Mouse (Mus musculus) stomach, embryonic 16.5 days (tissue): ENCODE data around the gene Lrrc31. TPM values are rescaled to one million over a fixed set of nuclear protein-coding genes. Genes with fewer than 3 reads are reported as not detected.

Experiments used
- ATAC-seq: fragments of 200-750 bp; cut with Nextera tagmentation; 2 replicates; pipeline ENCODE4 v1.8.0; 2017; ENCODE audit warnings: moderate number of reproducible peaks, moderate TSS enrichment; ENCODE audit not compliant: insufficient read depth, low FRiP score
- H3K27ac ChIP-seq: fragments of 300-500 bp; sonication (generic); 2 replicates; pipeline ENCODE4 v1.5.1; 2014; ENCODE audit warnings: low read length
- H3K27me3 ChIP-seq: fragments of 300-500 bp; sonication (generic); 2 replicates; pipeline ENCODE4 v1.6.1; 2014; ENCODE audit warnings: low read length, control low read depth, mixed read lengths; ENCODE audit not compliant: control insufficient read depth, insufficient read depth
- H3K36me3 ChIP-seq: fragments of 300-500 bp; sonication (generic); 2 replicates; pipeline ENCODE4 v1.6.1; 2014; ENCODE audit warnings: low read length; ENCODE audit not compliant: control insufficient read depth, insufficient read depth
- H3K4me1 ChIP-seq: fragments of 300-500 bp; sonication (generic); 2 replicates; pipeline ENCODE4 v1.6.1; 2014; ENCODE audit warnings: low read length, control low read depth, mixed read lengths; ENCODE audit not compliant: control insufficient read depth, insufficient read depth
- H3K4me2 ChIP-seq: fragments of 300-500 bp; sonication (generic); 2 replicates; pipeline ENCODE4 v1.6.1; 2014; ENCODE audit warnings: low read depth, low read length, mixed read lengths
- H3K4me3 ChIP-seq: fragments of 300-500 bp; sonication (generic); replicated peaks from 2 replicates; pipeline ENCODE4 v1.5.1; 2014; ENCODE audit warnings: mild to moderate bottlenecking, low read length
- H3K9ac ChIP-seq: fragments of 300-500 bp; sonication (generic); 2 replicates; pipeline ENCODE4 v1.6.1; 2014; ENCODE audit warnings: low read length
- H3K9me3 ChIP-seq: fragments of 300-500 bp; sonication (generic); replicated peaks from 2 replicates; pipeline ENCODE4 v1.6.1; 2016; ENCODE audit warnings: low read length, control low read depth; ENCODE audit not compliant: control insufficient read depth
- WGBS: fragments of 180-500 bp; shearing (Covaris S2); extraction: QIAGEN DNeasy Blood & Tissue Kit; methylation state at CpG from one replicate; pipeline ENCODE4 v1.1.7; 2014; 5-methylcytosine and 5-hydroxymethylcytosine counted together
- polyA plus RNA-seq: library from polyadenylated mRNA; unstranded; fragments of >200 nt; fragmentation: Nextera tagmentation; extraction: Ambion mirVana; gene quantifications from 2 replicates; pipeline ENCODE4 v1.2.1, GENCODE M21; 2015

The Lrrc31 gene
- polyA plus RNA-seq, 1 experiment from 2014 or later, result 4.8 TPM

DNA sequence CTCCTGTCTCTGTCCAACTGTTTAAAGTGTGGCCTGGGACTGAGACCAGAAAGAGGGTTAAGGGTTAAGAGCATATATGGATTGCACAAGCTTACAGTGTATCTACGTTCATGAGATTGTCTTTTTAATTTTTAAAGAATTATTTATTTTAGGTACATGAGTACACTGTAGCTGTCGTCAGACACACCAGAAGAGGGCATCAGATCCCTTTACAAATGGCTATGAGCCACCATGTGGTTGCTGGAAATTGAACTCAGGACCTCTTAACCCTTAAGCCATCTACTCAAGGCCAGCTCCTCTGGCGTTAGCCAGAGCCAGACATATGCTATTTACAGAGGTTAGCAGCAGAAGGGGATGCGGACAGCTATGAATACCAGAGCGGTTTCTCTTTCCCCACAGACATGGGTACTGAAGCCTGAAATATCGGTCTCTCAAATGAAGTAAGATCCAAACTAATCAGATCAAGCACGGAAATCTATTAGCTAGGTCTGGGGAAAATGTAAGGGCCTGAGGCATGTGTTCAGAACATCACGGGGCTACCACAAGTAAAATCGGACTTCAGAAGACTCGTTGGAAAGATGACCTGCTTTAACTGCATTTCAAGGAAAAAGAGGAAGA is 25.3 kb upstream of the Lrrc31 start:
- ATAC-seq, result no peak

DNA sequence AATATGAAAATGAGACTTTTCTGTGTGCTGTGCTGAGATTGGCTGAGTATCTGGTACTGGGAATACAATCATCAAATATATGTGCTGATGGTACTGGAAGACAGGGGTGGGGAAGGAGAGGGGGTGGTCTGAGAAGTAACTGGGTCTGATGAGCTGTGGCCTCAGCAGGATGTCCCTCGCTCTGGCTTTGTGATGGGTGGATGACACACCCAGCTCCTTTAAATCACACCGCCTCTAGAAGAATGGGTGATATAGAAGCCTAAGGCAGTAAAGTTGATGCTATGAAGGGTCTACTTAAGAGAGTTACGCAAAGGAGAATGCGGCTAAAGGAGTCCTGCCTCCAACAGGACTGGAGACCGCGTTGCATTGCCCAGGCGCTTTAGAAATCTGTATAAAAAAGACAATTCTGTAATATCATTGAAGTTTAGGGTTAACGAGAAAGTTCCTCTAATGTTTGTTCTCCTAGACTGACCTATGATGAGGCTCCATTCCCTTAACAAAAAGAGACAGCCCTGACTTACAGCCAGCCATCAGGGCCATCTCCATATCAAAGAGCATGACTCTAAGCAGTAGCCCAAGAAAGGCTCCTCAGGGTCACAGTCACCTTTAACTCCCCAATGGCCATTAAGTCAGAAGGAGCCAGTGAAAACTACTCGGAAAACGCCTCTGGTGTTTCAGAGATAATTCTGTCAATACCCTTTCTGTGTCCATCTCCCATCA is 24.6 kb upstream of the Lrrc31 start:
- Histone ChIP-seq H3K4me1 (no peaks in the 10 kb centered on the region), H3K27ac (no peak overlapping the region), H3K9me3 (no peaks in the 10 kb centered on the region), H3K27me3 (no peaks in the 10 kb centered on the region), H3K4me2 (no peak overlapping the region), H3K36me3 (no peaks in the 10 kb centered on the region), H3K4me3 (no peak overlapping the region), H3K9ac (no peak overlapping the region)
- ATAC-seq, result no peak
- WGBS, result 71% methylated on average over 10 of the region's 10 CpGs

More for the DNA sequence above, 25.3 kb upstream of the Lrrc31 start:
- no peaks in the 10 kb centered on the region for H3K36me3 ChIP-seq
- no peak overlapping the region for H3K27ac ChIP-seq
- H3K9me3 ChIP-seq, result no peaks in the 10 kb centered on the region
- H3K4me3 ChIP-seq, result no peak overlapping the region
- no peak overlapping the region for H3K4me2 ChIP-seq
- H3K4me1 ChIP-seq, result no peaks in the 10 kb centered on the region
- no peak overlapping the region for H3K9ac ChIP-seq
- 71% methylated on average over 10 of the region's 10 CpGs for WGBS
- H3K27me3 ChIP-seq, result no peaks in the 10 kb centered on the region

DNA sequence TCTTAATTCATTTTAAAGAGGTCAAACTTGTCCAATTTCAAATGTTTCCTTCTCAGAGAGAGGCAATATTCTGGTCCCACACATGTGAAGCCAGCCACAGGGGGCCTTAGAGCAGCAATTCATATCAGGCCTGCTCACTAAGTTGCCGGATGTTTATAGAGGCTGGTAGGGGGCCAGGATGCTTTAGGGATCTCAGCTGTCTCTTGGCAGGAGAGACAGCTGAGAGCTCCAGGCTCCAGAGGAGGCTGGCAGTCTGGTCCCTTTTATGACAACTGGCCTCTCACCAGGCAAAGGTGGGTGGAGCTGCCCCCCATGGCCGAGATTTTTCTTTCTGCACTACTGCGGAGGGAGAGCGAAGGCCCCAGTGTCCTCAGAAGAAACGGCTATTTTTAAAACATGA is 23.5 kb upstream of the Lrrc31 start:
- Histone ChIP-seq H3K4me1 (no peaks in the 10 kb centered on the region), H3K4me3 (no peak overlapping the region), H3K9me3 (no peaks in the 10 kb centered on the region), H3K27me3 (no peaks in the 10 kb centered on the region), H3K36me3 (no peaks in the 10 kb centered on the region), H3K4me2 (no peak overlapping the region), H3K27ac (no peak overlapping the region), H3K9ac (no peak overlapping the region)
- no peak for ATAC-seq
- WGBS, result 38% methylated on average over 5 of the region's 5 CpGs

DNA sequence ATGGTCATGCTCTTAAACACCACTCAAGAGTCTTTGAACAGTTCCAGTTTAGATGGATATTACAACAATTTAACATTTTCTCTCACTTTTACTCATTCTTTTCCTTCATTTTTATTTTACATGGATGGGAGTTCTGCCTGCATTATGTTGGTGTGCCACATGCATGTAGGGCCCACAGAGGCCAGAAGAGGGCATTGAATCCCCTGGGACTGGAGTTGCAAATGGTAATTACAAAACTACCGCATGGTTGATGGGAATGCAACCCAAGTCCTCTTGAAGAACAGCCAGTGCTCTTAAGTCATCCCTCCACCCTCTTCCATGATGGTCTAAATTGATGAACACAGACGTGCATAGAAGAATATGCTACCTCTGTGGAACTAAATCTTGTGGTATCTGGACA is 22.8 kb upstream of the Lrrc31 start:
- H3K4me2 ChIP-seq, result no peak overlapping the region
- no peaks in the 10 kb centered on the region for H3K9me3 ChIP-seq
- H3K27ac ChIP-seq, result no peak overlapping the region
- H3K36me3 ChIP-seq, result no peaks in the 10 kb centered on the region
- H3K27me3 ChIP-seq, result no peaks in the 10 kb centered on the region
- H3K9ac ChIP-seq, result no peak overlapping the region
- 77% methylated on average over 2 of the region's 2 CpGs for WGBS
- ATAC-seq, result no peak
- H3K4me1 ChIP-seq, result no peaks in the 10 kb centered on the region
- no peak overlapping the region for H3K4me3 ChIP-seq

DNA sequence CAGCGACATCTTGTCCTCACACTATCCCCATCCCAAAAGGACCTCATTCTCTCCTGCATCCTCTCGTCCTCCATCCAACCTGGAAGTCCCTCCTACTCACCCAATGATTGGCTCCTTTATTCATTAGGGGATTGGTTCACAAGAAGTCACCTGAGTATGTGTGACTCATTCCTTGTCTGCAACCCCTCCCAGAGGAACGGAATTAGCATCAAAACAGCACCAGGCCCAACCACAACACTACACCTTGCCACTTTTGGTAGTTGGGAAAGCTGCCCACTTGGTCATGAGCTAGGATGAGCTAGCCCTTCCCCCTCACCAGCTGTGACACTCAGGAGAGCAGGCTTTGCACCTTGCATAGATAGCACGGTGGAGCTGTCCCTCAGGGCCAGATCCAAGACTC is 22.4 kb upstream of the Lrrc31 start:
- no peaks in the 10 kb centered on the region for H3K4me1 ChIP-seq
- H3K27ac ChIP-seq, result no peak overlapping the region

DNA sequence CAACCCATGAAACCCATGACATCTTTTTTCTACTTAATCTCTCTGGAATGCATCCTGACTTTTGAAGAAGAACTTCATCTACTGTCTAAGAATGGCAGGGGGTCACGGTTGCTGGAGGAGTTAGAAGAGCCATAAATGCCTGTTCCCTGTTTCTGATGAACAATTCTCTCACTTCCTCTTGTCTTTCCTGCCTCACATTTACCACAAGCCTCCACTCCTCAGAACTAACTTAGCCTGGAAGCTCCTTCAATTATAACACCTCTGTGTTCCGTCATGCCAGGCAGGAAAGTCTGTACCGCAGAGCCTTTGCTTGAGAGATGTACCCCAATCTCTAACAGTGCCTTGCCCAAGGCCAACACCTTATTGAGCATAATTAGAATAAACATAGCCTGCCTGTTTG is 19.0 kb upstream of the Lrrc31 start:
- Histone ChIP-seq H3K9ac (no peak overlapping the region), H3K4me3 (no peak overlapping the region), H3K27me3 (no peaks in the 10 kb centered on the region), H3K36me3 (no peaks in the 10 kb centered on the region), H3K4me2 (no peak overlapping the region), H3K9me3 (no peaks in the 10 kb centered on the region; the same call in 1 of the 2 replicates), H3K4me1 (no peaks in the 10 kb centered on the region), H3K27ac (no peak overlapping the region)
- WGBS, result 78% methylated on average over 3 of the region's 3 CpGs
- ATAC-seq, result no peak

More for the DNA sequence above, 22.4 kb upstream of the Lrrc31 start:
- Histone ChIP-seq H3K9ac (no peak overlapping the region), H3K4me3 (no peak overlapping the region), H3K36me3 (no peaks in the 10 kb centered on the region), H3K9me3 (no peaks in the 10 kb centered on the region), H3K4me2 (no peak overlapping the region), H3K27me3 (no peaks in the 10 kb centered on the region)
- 82% methylated on average over 4 of the region's 4 CpGs for WGBS
- no peak for ATAC-seq

DNA sequence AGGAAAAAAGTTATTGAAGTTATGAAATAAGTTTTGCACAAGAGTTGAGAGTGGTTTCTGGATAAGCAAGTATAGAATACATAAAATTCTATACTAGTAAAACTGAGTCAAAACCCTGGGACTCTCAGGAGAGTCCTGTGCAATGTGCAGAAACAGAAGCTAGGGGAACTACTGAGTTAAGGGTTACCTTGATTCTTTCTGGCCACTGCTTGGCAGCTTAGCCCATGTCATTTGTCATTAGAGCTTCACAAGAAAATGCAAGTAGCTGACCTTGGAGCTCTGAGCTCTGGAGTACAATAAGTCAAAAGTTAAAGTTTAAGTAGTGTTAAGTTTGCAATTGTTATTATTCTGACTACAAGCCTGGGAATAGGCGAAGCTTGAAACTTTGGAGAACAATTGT is 13.7 kb upstream of the Lrrc31 start:
- H3K4me3 ChIP-seq, result no peak overlapping the region
- ATAC-seq, result no peak
- no peak overlapping the region for H3K4me2 ChIP-seq
- H3K27ac ChIP-seq, result no peak overlapping the region
- H3K36me3 ChIP-seq, result no peaks in the 10 kb centered on the region
- H3K27me3 ChIP-seq, result no peaks in the 10 kb centered on the region
- 55% methylated on average over 1 of the region's 1 CpGs for WGBS
- H3K4me1 ChIP-seq, result no peaks in the 10 kb centered on the region
- H3K9ac ChIP-seq, result no peak overlapping the region
- no peaks in the 10 kb centered on the region; the same call in 1 of the 2 replicates for H3K9me3 ChIP-seq

DNA sequence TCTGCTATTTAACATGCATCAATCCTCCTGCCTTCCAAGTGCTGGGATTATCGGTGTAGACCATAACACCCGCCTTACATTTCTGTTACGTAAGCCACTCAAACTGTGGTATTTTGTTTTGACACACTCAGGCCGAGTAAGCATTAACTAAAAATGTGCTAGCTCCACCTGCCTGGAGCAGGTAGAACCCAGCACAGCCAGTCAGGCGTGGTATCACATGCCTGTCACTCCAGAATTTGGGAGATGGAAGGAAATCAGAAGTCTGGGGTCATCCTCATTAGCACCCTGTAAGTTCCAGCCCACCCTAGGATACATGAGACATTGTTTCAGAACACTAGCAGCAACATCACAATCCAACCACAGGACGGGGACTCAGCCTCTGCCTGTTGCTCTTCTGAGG is 10.5 kb upstream of the Lrrc31 start:
- Histone ChIP-seq H3K27ac (no peak overlapping the region), H3K36me3 (no peaks in the 10 kb centered on the region), H3K4me2 (no peak overlapping the region), H3K9ac (no peak overlapping the region), H3K4me1 (no peaks in the 10 kb centered on the region), H3K4me3 (no peak overlapping the region), H3K27me3 (no peaks in the 10 kb centered on the region), H3K9me3 (no peaks in the 10 kb centered on the region)
- 80% methylated on average over 6 of the region's 6 CpGs for WGBS
- ATAC-seq, result no peak

DNA sequence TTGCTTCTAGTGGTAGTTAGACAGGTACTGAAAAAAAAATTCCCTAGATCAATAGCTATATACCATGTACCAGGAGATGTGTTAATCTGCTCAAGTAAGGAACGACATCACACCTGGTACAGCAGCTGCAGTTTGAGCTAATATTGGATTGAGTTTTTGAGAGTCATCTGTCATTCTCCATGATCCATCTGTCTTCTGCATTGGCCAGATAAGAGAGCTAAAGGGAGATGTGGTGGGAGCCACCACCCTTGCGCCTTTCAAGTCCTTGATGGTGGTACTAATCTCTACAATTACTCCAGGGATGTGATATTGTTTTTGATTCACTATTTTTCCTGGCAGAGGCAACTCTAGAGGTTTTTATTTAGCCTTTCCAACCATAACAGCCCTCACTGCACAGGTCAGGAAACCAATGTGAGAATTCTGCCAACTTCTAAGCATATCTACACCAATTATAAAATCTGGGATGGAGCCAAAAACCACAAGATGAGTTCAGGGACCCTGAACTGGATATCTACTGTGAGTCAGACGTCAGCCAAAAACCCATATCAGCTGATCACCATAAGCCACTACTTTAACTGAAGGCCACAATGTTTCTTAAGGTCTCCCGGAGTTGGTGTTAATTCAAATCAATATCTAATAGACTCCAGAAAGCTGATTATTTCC is 7.1 kb upstream of the Lrrc31 start:
- Histone ChIP-seq H3K27ac (no peak overlapping the region), H3K4me1 (no peaks in the 10 kb centered on the region), H3K9me3 (no peaks in the 10 kb centered on the region), H3K36me3 (no peaks in the 10 kb centered on the region), H3K27me3 (no peaks in the 10 kb centered on the region), H3K4me3 (no peak overlapping the region), H3K4me2 (no peak overlapping the region), H3K9ac (no peak overlapping the region)
- WGBS, result 67% methylated on average over 4 of the region's 4 CpGs
- ATAC-seq, result no peak
